Mouse (Mus musculus): ENCODE data around the gene Fbxo10. TPM values are rescaled to one million over a fixed set of nuclear protein-coding genes. Genes with fewer than 3 reads are reported as not detected.

The Fbxo10 gene
- polyA plus RNA-seq, 1 experiment = 27.3 TPM

GRCm38 (mm10) chr4:44990560-44990959 lies 93.8 kb downstream of the Fbxo10 start:
- Histone ChIP-seq H3K27ac (ENCODE audit: insufficient read depth, low read length) (no peak overlapping the region), H3K4me1 (ENCODE audit: control insufficient read depth, insufficient read depth, low read length) (no peaks in the 10 kb centered on the region)
- TF ChIP-seq CTCF (IDR thresholded peaks at IDR 0.05; ENCODE audit: extremely low read depth, insufficient read depth, low read length) (no peak), POLR2A (IDR thresholded peaks at IDR 0.05; ENCODE audit: extremely low read depth, insufficient read depth, low read length) (no peak)

More at GRCm38 (mm10) chr4:44990560-44990959, 93.8 kb downstream of the Fbxo10 start:
- H3K4me3 ChIP-seq (ENCODE audit: insufficient read depth, low read length) = no peak overlapping the region

Other genes starting within 250 kb of the Fbxo10 start
- 48.2 and 50.3 TPM in 2 replicates for gene Grhpr, start 103.2 kb downstream of the Fbxo10 start, polyA plus RNA-seq (2012; rRNA removed)
- 7.7 and 8.2 TPM in 2 replicates for gene Zbtb5, start 72.2 kb downstream of the Fbxo10 start, polyA plus RNA-seq (2012; rRNA removed)
- 11.4 and 12.4 TPM in 2 replicates for gene Polr1e, start 66.0 kb downstream of the Fbxo10 start, polyA plus RNA-seq (2012; rRNA removed)
- 126 and 132 TPM in 2 replicates for gene Tomm5, start 23.5 kb upstream of the Fbxo10 start, polyA plus RNA-seq (2012; rRNA removed)
- 6.7 and 7.6 TPM in 2 replicates for gene Frmpd1, start 100.3 kb upstream of the Fbxo10 start, polyA plus RNA-seq (2012; rRNA removed)
- gene Trmt10b, start 212.5 kb upstream of the Fbxo10 start, polyA plus RNA-seq (2012; rRNA removed) = 13.5 and 16.6 TPM in 2 replicates

Measured in cortical plate, adult 2 months (tissue).